Mouse (Mus musculus) macrophage (primary cell): ENCODE data around the gene Fbln7. TPM values are rescaled to one million over a fixed set of nuclear protein-coding genes. Genes with fewer than 3 reads are reported as not detected.

ENCODE experiments used
- H3K27ac ChIP-seq: fragments of 350-480 bp; formaldehyde crosslinking; 2 replicates; pipeline ENCODE4 v1.9.0; 2021
- H3K36me3 ChIP-seq: fragments of 350-480 bp; formaldehyde crosslinking; 2 replicates; pipeline ENCODE4 v1.9.0; 2021; ENCODE audit errors: inconsistent target
- H3K4me3 ChIP-seq: fragments of 350-480 bp; formaldehyde crosslinking; 2 replicates; pipeline ENCODE4 v1.9.0; 2021; ENCODE audit errors: inconsistent target
- H3K79me2 ChIP-seq: fragments of 350-480 bp; formaldehyde crosslinking; 2 replicates; pipeline ENCODE4 v1.9.0; 2021; ENCODE audit errors: inconsistent target
- WGBS: methylation state at CpG from one replicate; pipeline ENCODE4 v1.1.7; 2026; ENCODE audit warnings: inconsistent platforms; ENCODE audit not compliant: missing documents; 5-methylcytosine and 5-hydroxymethylcytosine counted together
- polyA plus RNA-seq: library from polyadenylated mRNA; stranded (reverse); fragments of 250-400 nt; gene quantifications from 3 replicates; pipeline ENCODE4 v1.2.4, GENCODE M21; 2018; ENCODE audit warnings: inconsistent platforms

The Fbln7 gene
- polyA plus RNA-seq, 1 experiment from 2014 or later = not detected

GRCm38 (mm10) chr2:128892180-128892721 is 29.5 kb downstream of the Fbln7 start:
- Histone ChIP-seq H3K27ac (no peak overlapping the region), H3K4me3 (no peak overlapping the region), H3K36me3 (no peaks in the 10 kb centered on the region), H3K79me2 (no peaks in the 10 kb centered on the region)
- 19% methylated on average over 29 of the region's 37 CpGs for whole genome bisulfite sequencing

GRCm38 (mm10) chr2:128902843-128903242 is 40.1 kb downstream of the Fbln7 start:
- Histone ChIP-seq H3K4me3 (no peak overlapping the region), H3K79me2 (no peaks in the 10 kb centered on the region), H3K27ac (no peak overlapping the region), H3K36me3 (no peaks in the 10 kb centered on the region)
- WGBS = 99% methylated on average over 6 of the region's 6 CpGs

GRCm38 (mm10) chr2:128903661-128904060 is 40.9 kb downstream of the Fbln7 start:
- H3K79me2 ChIP-seq = no peaks in the 10 kb centered on the region
- WGBS = 98% methylated on average over 3 of the region's 3 CpGs
- H3K4me3 ChIP-seq = no peak overlapping the region
- no peaks in the 10 kb centered on the region for H3K36me3 ChIP-seq
- no peak overlapping the region for H3K27ac ChIP-seq

- 92% methylated on average over 4 of the region's 4 CpGs for WGBS
- no peaks in the 10 kb centered on the region for H3K36me3 ChIP-seq
- no peak overlapping the region for H3K27ac ChIP-seq
- no peak overlapping the region for H3K4me3 ChIP-seq
- no peaks in the 10 kb centered on the region for H3K79me2 ChIP-seq
Observed at GRCm38 (mm10) chr2:128914978-128915377, 52.2 kb downstream of the Fbln7 start.

GRCm38 (mm10) chr2:128916528-128916927 is 53.7 kb downstream of the Fbln7 start:
- Histone ChIP-seq H3K36me3 (no peaks in the 10 kb centered on the region), H3K79me2 (no peaks in the 10 kb centered on the region), H3K4me3 (no peak overlapping the region), H3K27ac (no peak overlapping the region)
- WGBS = 95% methylated on average over 3 of the region's 3 CpGs

GRCm38 (mm10) chr2:128924799-128925198 is 62.0 kb downstream of the Fbln7 start:
- Histone ChIP-seq H3K4me3 (no peak overlapping the region), H3K27ac (no peak overlapping the region), H3K79me2 (no peaks in the 10 kb centered on the region), H3K36me3 (0 out of 2 replicates have a peak, but pooled peaks cover 5% of the 10 kb centered on the region)
- WGBS = 93% methylated on average over 4 of the region's 4 CpGs

GRCm38 (mm10) chr2:128928446-128928845 is 65.7 kb downstream of the Fbln7 start:
- Histone ChIP-seq H3K4me3 (no peak overlapping the region), H3K36me3 (peaks cover 8% of the 10 kb centered on the region; the same call in 1 of the 2 replicates), H3K79me2 (no peaks in the 10 kb centered on the region), H3K27ac (no peak overlapping the region)
- no CpG with 5 or more reads among the region's 3 CpGs for WGBS

- H3K36me3 ChIP-seq = peaks cover 13% of the 10 kb centered on the region; the same call in 1 of the 2 replicates
- H3K4me3 ChIP-seq = no peak overlapping the region
- no peaks in the 10 kb centered on the region for H3K79me2 ChIP-seq
- no peak overlapping the region for H3K27ac ChIP-seq
Observed at GRCm38 (mm10) chr2:128930704-128931103, 67.9 kb downstream of the Fbln7 start.

GRCm38 (mm10) chr2:128936256-128936655 is 73.5 kb downstream of the Fbln7 start:
- H3K4me3 ChIP-seq = no peak overlapping the region
- WGBS = 51% methylated on average over 3 of the region's 3 CpGs
- H3K79me2 ChIP-seq = no peaks in the 10 kb centered on the region
- no peak overlapping the region for H3K27ac ChIP-seq
- peaks cover 17% of the 10 kb centered on the region; the same call in 1 of the 2 replicates for H3K36me3 ChIP-seq

GRCm38 (mm10) chr2:128943538-128944528 is 81.1 kb downstream of the Fbln7 start, which contains the start of gene Zc3h8:
Gene Zc3h8, minus strand, starts transcription at chr2:128944077.
- no peaks in the 10 kb centered on the region for H3K79me2 ChIP-seq
- H3K4me3 ChIP-seq = peak within 1 kb of the TSS; percentile 48
- 1% methylated on average over 65 of the region's 65 CpGs for WGBS
- H3K36me3 ChIP-seq = 0 out of 2 replicates have a peak, but pooled peaks cover 6% of the 10 kb centered on the region
- peak within 1 kb of the TSS; percentile 52 for H3K27ac ChIP-seq

Other genes starting within 250 kb of the Fbln7 start
- gene Anapc1, start 175.6 kb upstream of the Fbln7 start, polyA plus RNA-seq = 34.0 to 41.8 TPM (median 34.7 TPM) in 3 replicates
- gene Mertk, start 164.0 kb upstream of the Fbln7 start, polyA plus RNA-seq = 63.8 to 164 TPM (median 95.9 TPM) in 3 replicates
- gene Tmem87b, start 44.9 kb upstream of the Fbln7 start, polyA plus RNA-seq = 32.3 to 57.1 TPM (median 34.6 TPM) in 3 replicates
- gene Zc3h8, start 81.1 kb downstream of the Fbln7 start, polyA plus RNA-seq = 3.5 to 5.5 TPM (median 3.7 TPM) in 3 replicates
- gene Zc3h6, start 104.4 kb downstream of the Fbln7 start, polyA plus RNA-seq = 1.0 to 2.5 TPM (median 2.3 TPM) in 3 replicates
- 1.3 to 1.9 TPM (median 1.7 TPM) in 3 replicates for gene Gm10762, start 104.7 kb downstream of the Fbln7 start, polyA plus RNA-seq
- gene Vinac1, start 185.2 kb downstream of the Fbln7 start, polyA plus RNA-seq = not detected in 3 replicates
- gene Ttl, start 203.0 kb downstream of the Fbln7 start, polyA plus RNA-seq = 5.8 to 8.9 TPM (median 8.5 TPM) in 3 replicates
- gene Polr1b, start 238.0 kb downstream of the Fbln7 start, polyA plus RNA-seq = 3.6 to 13.0 TPM (median 4.8 TPM) in 3 replicates